Mouse (Mus musculus) left cerebral cortex, postnatal 10 days (tissue): ENCODE data around the gene Spg11. TPM values are rescaled to one million over a fixed set of nuclear protein-coding genes. Genes with fewer than 3 reads are reported as not detected.
"Not testable (repeated sequence)": the region's sequence is repeated elsewhere in the genome, so short reads cannot be mapped to it uniquely, and the experiment has no call there.

ENCODE experiments used
- DNase-seq, 2 experiments: peaks; one replicate each; pipeline ENCODE4 v3.0.0; 2021 to 2022; ENCODE audit warnings: low spot score in 2 of 2, mixed read lengths in 1 of 2; ENCODE audit errors: extremely low spot score in 1 of 2
- intact Hi-C: fragments of 180-260 bp; cut with DNase I; formaldehyde crosslinking; loops from one replicate; pipeline ENCODE4 v1.15.1; 2025
- total RNA-seq, 2 experiments: library from RNA; stranded (reverse); gene quantifications; 2 replicates each; pipeline ENCODE4 v1.2.3; 2021

The Spg11 gene
- total RNA-seq, 2 experiments from 2014 or later: 19.8 to 20.4 TPM

DNA sequence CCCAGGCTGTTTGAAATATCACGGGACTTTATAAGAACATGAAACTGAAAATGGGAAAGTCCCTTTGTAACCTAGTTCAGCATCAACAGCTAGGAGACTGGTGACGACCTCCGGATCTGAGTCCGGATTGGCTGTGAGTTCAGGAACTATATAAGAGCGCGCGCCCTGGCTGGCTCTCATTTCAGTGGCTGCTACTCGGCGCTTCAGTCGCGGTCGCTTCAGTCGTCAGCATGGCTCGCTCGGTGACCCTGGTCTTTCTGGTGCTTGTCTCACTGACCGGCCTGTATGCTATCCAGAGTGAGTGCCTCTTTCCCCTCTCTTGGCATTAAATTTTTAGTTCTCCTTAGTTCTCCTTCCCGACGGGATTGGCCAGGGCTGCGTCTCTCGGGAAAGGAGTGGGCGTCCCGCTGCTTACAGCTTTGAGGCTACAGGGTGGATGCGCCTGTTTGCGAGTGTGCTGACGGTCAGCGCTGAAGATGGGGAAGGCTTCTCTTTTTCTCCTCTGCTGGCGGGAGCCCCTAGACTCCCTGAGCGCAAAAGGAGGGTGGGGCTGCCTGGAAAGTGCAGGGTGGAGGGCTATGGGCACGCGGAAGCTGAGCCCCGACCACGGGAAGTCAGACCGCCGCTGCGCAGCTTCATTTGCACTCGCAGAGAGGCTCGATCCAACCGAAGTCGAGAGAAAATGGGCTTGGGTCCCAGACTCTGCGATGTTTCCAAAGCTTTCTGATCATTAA lies 29.5 kb upstream of the Spg11 start, which contains the start of gene B2m:
Gene B2m, plus strand, starts transcription at position 179 of the 734 bp plus-strand sequence.
- DNase-seq: peak; percentile 93 to 94
- intact Hi-C loops: no loop called here

DNA sequence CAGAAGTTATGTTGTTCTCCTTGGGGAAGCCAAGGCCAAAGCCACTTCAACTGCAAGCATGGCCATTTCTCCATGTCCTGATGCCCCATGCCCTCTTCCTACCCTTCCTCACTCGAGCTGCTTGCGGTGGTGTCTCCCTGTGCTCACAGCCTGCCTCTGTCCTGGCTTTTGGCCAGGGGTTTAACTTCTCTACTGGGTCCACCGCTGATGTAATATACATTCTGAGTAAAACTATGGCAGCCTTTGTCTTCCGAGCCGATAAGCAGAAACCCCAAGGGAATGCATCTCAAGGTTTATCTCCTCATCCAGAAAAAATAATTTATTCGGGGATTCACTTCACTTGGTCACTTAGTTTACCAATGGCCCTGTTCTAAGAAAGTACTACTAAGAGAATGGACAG lies 28.5 kb upstream of the Spg11 start:
- no peak for DNase-seq
- intact Hi-C loops: no loop called here

DNA sequence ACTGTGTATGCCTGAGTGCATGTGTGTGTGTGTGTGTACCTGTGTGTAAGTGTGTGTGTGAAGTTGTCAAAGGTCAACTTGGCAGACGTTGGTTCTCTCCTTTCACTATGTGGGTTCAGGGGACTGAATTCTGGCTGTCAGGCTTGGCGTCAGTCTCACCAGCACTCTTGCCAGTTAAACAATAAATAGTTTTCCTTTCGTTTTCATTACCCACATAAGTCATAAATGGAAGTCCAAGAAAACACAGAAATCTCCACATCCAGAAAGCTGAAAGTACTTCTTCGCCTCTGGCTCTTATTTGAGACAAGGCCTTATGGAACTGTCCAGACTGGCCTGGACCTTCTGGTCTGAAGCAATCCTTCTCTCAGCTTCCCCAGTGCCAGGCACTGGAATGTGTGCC lies 27.6 kb upstream of the Spg11 start:
- no peak for DNase-seq
- intact Hi-C loops: no loop called here

DNA sequence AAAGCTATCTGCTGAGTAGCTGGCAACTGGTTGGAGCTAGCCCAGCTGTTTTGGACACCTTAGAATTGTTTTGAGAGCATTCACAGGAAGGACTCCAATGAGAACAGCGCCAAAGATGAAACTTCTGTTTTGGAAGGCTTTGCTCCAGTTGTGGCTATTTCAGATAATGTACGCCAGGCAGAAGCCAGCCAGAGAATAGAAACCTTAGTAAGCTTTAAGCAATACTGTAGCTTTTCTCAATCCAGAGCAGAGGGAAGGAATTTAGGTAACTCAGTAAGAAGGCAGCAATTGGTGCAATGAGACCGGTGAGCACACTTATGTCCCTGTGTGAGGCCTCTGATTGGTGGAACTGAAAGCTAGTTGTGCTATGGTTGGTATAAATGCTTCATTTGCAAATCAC lies 24.9 kb upstream of the Spg11 start:
- no peak for DNase-seq

DNA sequence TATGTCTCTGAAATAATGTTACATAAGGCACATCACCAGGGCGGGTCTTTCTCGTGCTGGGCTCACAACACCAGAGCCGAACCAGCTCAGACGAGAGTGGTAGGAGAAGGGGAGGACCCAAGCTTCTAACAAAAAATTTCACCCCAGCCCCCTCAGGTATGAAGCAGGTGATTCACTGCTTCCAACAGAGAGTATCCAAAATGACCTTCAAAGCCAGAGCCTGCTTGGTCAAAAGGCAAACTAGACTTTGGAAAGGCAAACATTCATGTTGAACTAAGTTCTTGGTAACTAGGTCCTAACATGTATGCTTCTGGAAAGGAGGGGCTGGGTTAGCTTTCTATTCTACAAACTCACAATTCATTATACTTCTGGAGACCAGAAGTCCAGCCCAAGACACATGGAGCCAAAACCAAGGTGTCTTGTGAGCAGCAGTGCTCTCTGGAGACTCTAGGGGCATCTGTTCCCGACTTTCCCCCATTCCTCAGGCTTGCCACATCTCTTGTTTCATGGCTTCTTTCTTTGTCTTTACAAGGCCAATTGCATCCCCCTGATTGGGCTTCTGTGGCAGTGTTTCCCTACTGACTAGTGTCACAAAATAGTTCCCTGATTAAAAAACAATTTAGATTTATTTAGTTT lies 23.3 kb upstream of the Spg11 start:
- no peak for DNase-seq
- intact Hi-C loops: no loop called here

More for the DNA sequence above, 24.9 kb upstream of the Spg11 start:
- intact Hi-C loops: no loop called here

DNA sequence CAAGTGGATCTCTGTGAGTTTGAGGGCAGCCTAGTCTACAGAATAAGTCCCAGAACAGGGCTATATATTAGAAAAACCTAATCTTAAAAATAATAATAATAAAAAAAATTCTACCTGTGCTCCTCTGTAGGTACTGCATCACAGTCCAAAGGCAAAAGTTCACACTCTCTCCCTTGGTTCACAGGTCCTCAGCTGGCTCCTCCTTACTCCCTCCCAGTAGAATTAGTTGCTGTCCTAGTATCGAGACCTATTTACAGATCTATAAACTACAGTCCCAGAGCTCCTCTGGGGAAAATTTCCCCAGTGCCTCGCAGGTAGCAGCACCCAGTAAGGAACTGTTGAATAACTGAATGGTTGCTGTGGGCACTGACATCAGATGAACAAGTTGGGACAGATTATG lies 22.6 kb upstream of the Spg11 start:
- no peak for DNase-seq
- intact Hi-C loops: no loop called here

DNA sequence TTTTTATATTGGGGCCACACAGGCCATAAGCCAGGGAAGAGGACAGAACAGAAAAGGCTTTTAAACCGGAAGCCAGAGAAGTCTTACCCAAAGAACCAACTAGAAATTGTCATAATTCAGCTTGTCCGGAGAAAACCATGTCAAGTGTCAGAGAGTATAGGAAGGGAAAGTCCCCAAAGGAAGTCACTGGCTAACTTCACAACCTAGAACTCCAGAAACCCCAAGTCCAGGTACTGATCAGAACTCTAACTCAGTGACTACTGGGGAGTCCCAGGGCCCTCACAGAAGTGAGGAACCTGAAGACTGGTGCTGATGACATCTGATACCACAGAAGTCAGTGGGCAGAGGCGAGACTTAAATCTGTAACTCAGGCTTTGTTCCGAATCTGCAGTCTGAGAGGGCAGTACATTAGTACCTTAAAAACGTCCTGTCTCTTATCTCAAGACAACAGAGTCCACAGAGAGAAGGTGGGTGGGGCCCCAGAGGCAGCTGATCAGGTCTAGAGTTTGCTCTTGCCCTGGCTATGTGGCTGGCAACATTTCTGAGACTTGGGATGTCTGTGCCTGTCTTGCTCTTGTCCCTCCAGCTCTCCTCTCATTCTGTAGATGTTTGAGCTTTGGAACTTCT lies 19.8 kb upstream of the Spg11 start:
- intact Hi-C loops: no loop called here
- DNase-seq: no peak

DNA sequence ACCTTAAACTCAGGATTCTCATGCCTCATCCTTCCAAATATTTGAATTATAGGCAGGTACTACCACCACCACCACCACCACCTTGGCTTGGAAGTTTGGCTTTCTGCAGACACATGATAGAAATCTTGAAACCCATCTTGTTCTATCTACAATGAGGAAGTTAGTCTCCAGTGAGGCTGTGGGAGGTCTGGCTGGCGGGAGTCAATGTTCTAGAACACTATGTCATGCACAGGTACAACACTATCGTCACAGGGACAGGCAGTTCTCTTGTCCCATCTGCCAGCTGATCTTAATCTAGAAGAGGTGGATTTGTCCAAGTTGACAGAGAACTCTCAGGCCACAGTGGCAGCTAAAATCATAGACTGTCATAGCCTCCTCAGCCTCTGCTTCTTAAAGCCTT lies 14.4 kb upstream of the Spg11 start:
- intact Hi-C loops: no loop called here
- DNase-seq: no peak

DNA sequence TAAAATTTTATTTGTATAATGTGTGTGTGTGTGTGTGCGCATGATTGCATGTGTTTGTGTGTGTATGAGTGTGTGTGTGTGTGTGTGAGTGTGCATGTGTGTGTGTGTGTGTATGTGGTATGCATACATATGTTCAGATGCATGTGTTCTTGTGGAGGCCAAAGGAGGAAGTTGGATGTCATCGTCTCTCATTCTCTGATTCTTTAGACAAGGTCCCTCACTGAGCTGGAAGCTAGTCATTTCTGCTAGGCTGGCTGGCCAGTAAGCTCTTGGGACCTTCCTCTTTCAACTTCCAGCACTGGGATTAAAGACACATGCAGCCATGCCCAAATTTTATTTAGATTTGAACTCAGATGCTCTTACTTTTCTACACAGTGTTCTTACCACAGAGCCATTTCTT lies 13.9 kb upstream of the Spg11 start:
- intact Hi-C loops: no loop called here

DNA sequence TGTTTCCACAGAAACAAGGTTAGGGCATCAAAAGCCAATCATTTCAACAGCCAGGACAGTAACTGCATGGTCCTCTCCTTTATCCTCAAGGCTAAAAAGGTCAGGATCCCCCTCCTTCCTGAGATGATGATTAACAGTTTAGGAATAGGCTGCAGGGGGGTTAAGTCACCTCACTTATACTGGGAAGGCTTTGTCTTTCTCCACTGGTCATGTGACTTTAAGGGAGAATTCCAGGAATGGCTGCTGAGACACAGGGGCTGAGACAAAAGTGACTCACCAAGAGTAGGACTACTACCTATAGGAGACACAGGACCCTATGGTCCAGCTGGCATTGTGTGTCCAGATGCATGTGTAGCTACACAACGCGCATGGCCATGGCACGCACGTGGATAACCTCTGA lies 9.4 kb upstream of the Spg11 start:
- no peak for DNase-seq
- intact Hi-C loops: no loop called here

More for the DNA sequence above, 13.9 kb upstream of the Spg11 start:
- no peak for DNase-seq

DNA sequence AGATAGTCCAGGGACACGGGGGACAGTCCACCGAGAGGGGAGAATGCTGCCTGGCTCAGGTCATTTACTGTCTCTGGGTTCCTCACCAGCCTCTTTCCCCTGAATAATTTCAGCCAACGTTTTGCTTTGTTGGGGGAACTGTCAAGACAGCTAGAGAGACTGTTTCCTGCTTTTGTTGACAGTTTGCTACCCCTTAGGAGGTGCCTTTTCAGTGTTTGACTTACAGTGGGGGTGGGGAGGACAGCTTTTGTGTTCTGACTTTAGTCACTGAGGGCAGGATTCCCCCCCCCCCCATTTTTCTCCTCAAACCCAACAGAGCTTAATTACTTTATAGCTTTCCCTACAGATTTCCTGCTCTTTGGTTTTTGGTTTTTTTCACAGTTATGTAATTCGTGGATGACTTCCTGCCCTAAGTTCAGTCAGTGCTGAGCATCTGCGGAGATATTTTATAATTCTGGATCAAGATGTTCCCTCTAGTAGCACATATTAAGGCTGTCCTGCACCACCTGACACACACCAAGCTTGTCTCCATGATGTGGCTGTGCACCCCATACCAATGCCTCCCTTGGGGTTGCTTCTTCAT lies 8.7 kb upstream of the Spg11 start:
- no peak for DNase-seq
- intact Hi-C loops: no loop called here

DNA sequence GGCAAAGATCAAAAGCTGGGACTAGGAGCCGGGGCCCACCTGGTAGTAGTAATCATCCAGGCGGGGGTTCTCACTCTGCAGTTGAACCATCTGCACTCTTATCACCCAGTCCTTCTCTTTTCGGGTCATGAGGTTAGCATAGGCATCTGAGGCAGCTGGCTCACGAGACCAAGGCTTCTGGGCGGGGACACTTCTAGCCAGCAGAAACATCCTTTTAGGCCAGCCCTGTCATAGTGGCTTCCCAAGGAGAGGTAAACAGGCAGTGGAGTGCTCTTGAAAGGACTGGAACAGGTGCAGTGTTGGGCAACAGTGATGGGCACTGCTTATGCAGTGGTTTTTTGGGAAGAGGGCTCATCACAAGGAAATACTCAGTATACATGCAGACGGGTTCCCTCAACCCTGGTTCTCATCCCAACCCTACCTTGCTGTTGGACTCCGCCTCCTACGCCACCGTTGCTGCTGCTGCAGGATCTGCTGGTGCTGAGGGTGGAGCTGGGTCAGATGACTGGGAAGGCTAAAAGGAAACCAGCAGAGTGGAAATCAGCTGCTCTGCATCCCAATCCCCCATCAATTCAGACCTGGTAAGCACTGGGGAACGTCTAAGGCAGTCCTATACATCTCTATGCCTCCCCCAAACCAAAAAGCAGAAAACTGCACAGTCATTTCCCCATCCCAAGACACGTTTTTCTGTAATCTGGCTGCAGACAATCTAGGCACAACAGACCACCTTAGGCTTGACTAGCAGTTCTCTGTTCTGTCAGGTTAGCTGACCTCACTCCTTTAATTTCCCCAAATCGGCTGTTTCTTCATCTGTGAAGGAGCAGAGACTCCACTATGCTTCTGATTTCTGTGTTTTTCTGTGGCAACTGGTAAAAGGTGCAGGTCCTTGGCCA lies 7.7 kb upstream of the Spg11 start:
- intact Hi-C loops: no loop called here
- no peak for DNase-seq

DNA sequence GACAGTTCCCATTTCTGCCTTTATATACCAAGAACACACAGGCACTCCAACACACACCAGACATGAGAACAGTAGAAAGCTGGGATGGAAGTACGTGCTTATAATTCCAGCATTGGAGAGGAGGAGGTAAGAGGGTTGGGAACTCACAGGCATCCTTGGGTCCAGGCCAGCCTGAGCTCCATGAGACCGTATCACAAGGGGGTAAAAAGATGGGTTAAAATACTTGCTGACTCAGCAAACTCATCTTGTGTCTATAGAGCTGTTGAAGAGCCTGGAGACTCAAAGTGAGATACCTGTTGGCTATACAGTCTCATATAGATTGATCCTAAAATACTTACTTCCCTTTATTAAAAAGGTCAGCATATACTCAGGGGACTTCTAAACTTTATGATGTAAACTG lies 1.3 kb downstream of the Spg11 start:
- DNase-seq: no peak
- intact Hi-C loops: no loop called here

DNA sequence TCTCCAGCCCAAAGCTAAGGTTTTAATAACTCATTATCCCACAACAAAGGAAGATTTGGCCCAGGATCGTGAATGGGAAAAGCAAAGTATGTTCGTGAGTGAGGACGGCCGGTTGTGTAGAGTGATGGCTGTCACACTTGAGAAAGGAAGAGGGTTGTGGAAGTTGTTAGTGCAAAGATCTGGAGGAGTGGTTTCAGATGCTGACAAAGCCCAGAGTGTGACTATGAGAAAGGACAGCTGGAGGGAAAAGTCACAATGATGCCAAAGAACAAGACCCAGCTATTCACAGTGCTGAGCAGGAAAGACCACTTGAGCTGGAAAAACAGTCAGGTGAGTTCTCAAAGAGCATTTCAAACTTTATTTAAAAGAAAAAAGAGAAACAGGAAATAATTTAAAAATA lies 8.5 kb downstream of the Spg11 start:
- intact Hi-C loops: no loop called here
- DNase-seq: no peak

DNA sequence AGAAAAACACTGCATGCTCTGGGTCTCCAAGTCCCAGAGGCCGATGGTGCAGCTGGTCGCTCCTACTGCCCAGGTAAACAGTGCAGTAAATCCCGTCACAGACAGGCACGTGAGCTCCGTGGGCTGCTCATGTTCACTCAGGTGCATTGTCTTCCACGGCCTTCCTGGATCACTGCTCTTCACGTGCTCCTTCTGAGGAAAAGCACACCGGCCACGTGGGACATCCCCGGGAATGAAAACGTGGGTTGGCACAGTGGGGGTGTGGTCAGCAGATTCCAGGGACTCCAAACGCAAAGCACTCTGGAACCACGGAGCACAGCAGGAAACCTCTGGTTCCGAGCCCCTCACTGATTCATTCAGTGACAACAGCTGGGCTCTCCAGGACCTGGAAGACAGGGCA lies 10.1 kb downstream of the Spg11 start:
- intact Hi-C loops: no loop called here

DNA sequence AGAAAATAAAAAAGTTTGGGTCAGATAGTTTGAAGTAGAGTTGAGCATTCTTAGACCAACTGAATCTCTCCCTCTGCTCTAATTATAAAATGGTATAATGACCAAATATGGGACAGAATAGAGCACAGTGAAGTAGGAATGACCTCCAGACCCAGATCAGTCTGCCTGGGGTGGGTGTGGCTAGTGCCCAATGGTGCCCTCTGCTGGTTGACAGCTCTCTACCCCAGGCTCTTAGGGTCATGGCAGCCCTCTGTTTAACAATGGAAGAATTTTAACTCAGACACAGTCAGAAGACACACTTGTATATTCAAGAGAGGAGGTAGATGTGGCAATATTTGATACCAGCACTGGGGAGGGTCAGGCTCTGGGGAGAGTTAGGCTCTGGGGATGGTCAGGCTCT lies 16.1 kb downstream of the Spg11 start:
- DNase-seq: no peak
- intact Hi-C loops: no loop called here

More for the DNA sequence above, 10.1 kb downstream of the Spg11 start:
- no peak for DNase-seq

DNA sequence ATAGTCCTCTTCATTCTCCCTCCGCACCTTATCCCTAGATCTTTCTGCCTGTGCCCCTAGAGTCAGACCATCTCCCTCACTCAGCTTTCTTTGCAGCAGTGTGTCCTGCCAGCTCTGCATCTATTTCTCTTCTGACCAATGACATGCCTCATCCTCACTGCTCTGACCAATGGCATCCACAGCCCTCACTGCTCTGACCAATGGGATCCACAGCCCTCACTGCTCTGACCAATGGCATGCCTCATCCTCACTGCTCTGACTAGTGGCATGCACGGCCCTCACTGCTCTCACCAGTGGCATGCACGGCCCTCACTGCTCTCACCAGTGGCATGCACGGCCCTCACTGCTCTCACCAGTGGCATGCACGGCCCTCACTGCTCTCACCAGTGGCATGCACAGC lies 20.5 kb downstream of the Spg11 start:
- DNase-seq, intact Hi-C loops: not testable (repeated sequence)

DNA sequence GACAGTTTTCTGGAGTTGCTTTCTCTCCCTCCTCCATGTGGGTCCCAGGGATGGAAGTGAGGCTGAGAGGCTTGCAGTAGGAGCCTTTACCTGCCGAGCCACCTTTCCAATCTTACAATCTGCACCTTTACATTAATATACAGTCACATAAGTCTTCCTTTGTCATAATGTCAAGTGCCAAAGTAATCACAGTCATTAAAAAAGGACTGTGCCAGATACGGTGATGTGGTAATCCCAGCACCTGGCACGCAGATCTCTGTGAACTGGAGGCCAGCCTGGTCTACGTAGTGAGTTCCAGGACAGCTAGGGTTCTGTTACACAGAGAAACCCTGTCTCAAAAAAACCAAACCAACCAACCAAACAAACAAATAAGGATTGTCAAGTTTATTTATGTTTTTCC lies 24.3 kb downstream of the Spg11 start:
- no peak for DNase-seq
- intact Hi-C loops: no loop called here

DNA sequence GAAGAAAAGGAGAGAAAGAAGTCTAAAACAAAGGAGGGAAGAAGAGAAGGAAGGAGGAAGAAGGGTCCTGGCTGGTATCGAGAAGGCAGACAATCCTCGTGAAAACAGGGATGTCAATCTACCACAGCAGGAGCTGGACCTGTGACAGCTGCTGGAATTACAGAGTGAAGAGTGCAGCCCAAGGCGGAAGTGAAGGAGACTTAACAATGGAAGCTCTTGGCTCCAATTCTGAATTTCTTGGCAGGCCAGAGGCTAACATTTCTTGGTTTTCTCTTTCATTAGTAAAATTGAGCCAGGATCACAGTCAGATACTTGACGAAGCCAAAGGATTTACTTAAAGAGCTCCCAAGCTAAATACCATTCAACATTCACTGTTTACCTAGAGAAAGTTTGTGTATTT lies 31.7 kb downstream of the Spg11 start:
- DNase-seq: peak in 1 of 2 experiments; percentile 49
- intact Hi-C loops: no loop called here
